12 mouse cellular contexts compared by ENCODE assay signal in the genomic region with DNA sequence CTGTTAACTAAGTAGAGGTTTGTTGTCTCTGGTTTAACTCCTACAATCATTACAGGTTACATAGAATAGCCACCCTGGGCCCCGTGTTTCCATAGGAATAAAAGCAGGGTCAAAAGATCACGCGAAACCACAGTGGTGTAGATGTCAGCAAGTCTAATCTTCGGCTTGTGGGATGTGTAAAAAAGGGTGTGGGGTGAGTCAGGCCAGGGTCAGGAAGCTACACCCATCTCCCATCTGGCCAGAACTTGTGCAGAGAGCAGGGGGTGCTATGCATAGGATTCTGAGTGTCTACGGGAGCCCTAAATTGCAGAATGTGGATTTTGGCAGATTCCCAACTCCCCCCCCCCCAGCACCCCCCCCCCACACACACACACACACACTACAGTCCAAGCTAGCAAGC. TPM values are rescaled to one million over a fixed set of nuclear protein-coding genes. Genes with fewer than 3 reads are reported as not detected.
DNase-seq lines count a peak whose midpoint lies in the region; ATAC-seq and TF ChIP-seq lines count a peak whose summit lies in the region.
"Had no signal": no experiment of that assay in that cellular context is flagged by ENCODE, and none has a peak within 500 bp of the region (broad histone marks: within the 10 kb centered on the region; RNA-seq: fewer than 3 reads in every experiment).

No protein-coding gene starts in this region.

- no peak for ATAC-seq in lung, embryonic 15.5 days (ENCODE audit: borderline replicate concordance, extremely low read depth, low FRiP score, low TSS enrichment)
- ATAC-seq in heart, embryonic 11.5 days (replicated peaks; ENCODE audit: insufficient number of reproducible peaks, low FRiP score, low TSS enrichment), result 0 out of 2 replicates have a peak, but pooled peaks have one; percentile 31
- ATAC-seq in intestine, postnatal 0 days, result peak; percentile 73

- no peaks in the 10 kb centered on the region for H3K27me3 ChIP-seq in lung, embryonic 15.5 days
- H3K27me3 ChIP-seq in heart, embryonic 11.5 days (ENCODE audit: control insufficient read depth, insufficient read depth, low read length), result no peaks in the 10 kb centered on the region
- no peaks in the 10 kb centered on the region for H3K27me3 ChIP-seq in intestine, postnatal 0 days (replicated peaks; ENCODE audit: control insufficient read depth, insufficient read depth, low read length)
- H3K27me3 ChIP-seq: limb, embryonic 15.5 days had no signal

- H3K9me3 ChIP-seq in lung, embryonic 15.5 days, result no peaks in the 10 kb centered on the region
- H3K9me3 ChIP-seq in heart, embryonic 11.5 days (replicated peaks; ENCODE audit: control insufficient read depth, low read length), result no peaks in the 10 kb centered on the region
- H3K9me3 ChIP-seq in intestine, postnatal 0 days (ENCODE audit: control insufficient read depth), result no peaks in the 10 kb centered on the region
- H3K9me3 ChIP-seq: hindbrain, embryonic 10.5 days; limb, embryonic 15.5 days had no signal

- H3K9ac ChIP-seq in lung, embryonic 15.5 days, result no peak overlapping the region
- no peak overlapping the region for H3K9ac ChIP-seq in heart, embryonic 11.5 days (ENCODE audit: low read depth, low read length)
- H3K9ac ChIP-seq in intestine, postnatal 0 days (ENCODE audit: low read depth, low read length), result no peak overlapping the region
- H3K9ac ChIP-seq: limb, embryonic 15.5 days had no signal

- H3K4me1 ChIP-seq in lung, embryonic 15.5 days, result no peaks in the 10 kb centered on the region
- H3K4me1 ChIP-seq in heart, embryonic 11.5 days (ENCODE audit: control insufficient read depth, insufficient read depth, low read length), result no peaks in the 10 kb centered on the region; the same call in 1 of the 2 replicates
- H3K4me1 ChIP-seq in intestine, postnatal 0 days (replicated peaks; ENCODE audit: control insufficient read depth, insufficient read depth, low read length), result no peaks in the 10 kb centered on the region

- intact Hi-C loops in heart, postnatal 10 days (cut with DNase I), result no loop called here
- intact Hi-C loops in left cerebral cortex, postnatal 10 days (cut with DNase I), result no loop called here

- peak overlapping the region; percentile 30; the same call in 1 of the 2 replicates for H3K4me2 ChIP-seq in lung, embryonic 15.5 days
- peak overlapping the region; percentile 37; the same call in 1 of the 2 replicates for H3K4me2 ChIP-seq in heart, embryonic 11.5 days
- H3K4me2 ChIP-seq in intestine, postnatal 0 days (replicated peaks; ENCODE audit: low read depth), result 0 out of 2 replicates have a peak overlapping the region, but pooled peaks have one; percentile 6
- H3K4me2 ChIP-seq: limb, embryonic 15.5 days had no signal

- H3K4me3 ChIP-seq in lung, embryonic 15.5 days, result 0 out of 2 replicates have a peak overlapping the region, but pooled peaks have one; percentile 9
- H3K4me3 ChIP-seq in heart, embryonic 11.5 days (ENCODE audit: low read depth, low read length), result no peak overlapping the region
- H3K4me3 ChIP-seq in intestine, postnatal 0 days (ENCODE audit: low read depth, low read length), result no peak overlapping the region
- H3K4me3 ChIP-seq: hindbrain, embryonic 10.5 days; limb, embryonic 15.5 days had no signal

- DNase-seq in heart, adult 9 months (ENCODE audit: low spot score in 2 of 2), result peak; percentile 30 to 58
- no peak for DNase-seq in heart, postnatal 10 days
- DNase-seq in lung, postnatal 25 days (ENCODE audit: low spot score), result no peak
- no peak for DNase-seq in left cerebral cortex, postnatal 10 days (ENCODE audit: extremely low spot score in 1 of 2, low spot score in 2 of 2)
- DNase-seq: adrenal gland, postnatal 36 days; cerebellum, adult 11-12 months; embryo, embryonic 11 days had no signal

- 37% methylated on average over 5 of the region's 5 CpGs for WGBS in lung, embryonic 15.5 days
- 32% methylated on average over 5 of the region's 5 CpGs for WGBS in heart, embryonic 11.5 days (ENCODE audit: insufficient replicate concordance)
- 31% methylated on average over 5 of the region's 5 CpGs for WGBS in intestine, postnatal 0 days

- no peaks in the 10 kb centered on the region for H3K36me3 ChIP-seq in lung, embryonic 15.5 days
- no peaks in the 10 kb centered on the region for H3K36me3 ChIP-seq in heart, embryonic 11.5 days (ENCODE audit: control insufficient read depth, insufficient read depth, low read length)
- H3K36me3 ChIP-seq in intestine, postnatal 0 days (ENCODE audit: control insufficient read depth, insufficient read depth), result no peaks in the 10 kb centered on the region
- H3K36me3 ChIP-seq: hindbrain, embryonic 10.5 days; limb, embryonic 15.5 days had no signal

- TF ChIP-seq CTCF in intestine, postnatal 0 days (IDR thresholded peaks at IDR 0.05; ENCODE audit: low read depth), result no peak

- no peak overlapping the region for H3K27ac ChIP-seq in lung, embryonic 15.5 days
- H3K27ac ChIP-seq in heart, embryonic 11.5 days (ENCODE audit: low read depth, low read length), result no peak overlapping the region
- no peak overlapping the region for H3K27ac ChIP-seq in intestine, postnatal 0 days (ENCODE audit: low read depth, low read length)
- H3K27ac ChIP-seq: hindbrain, embryonic 10.5 days; limb, embryonic 15.5 days had no signal

RNA-seq across cellular contexts. Expression of gene Rasgrp3, which starts 2.5 kb away (rescaled TPM):
- total RNA-seq in heart, postnatal 10 days (2021), result 10 to 100 TPM; 46.1 to 67.9 TPM
- polyA plus RNA-seq in lung, embryonic 15.5 days (2015; fragmentation: Nextera tagmentation; extraction: Ambion mirVana), result 26.0 and 32.5 TPM in 2 replicates
- 18.3 and 18.4 TPM in 2 replicates for polyA plus RNA-seq in heart, embryonic 11.5 days (2014; fragmentation: Nextera tagmentation; extraction: Ambion mirVana)
- 5.1 and 7.4 TPM in 2 replicates for polyA plus RNA-seq in intestine, postnatal 0 days (2015; fragmentation: Nextera tagmentation; extraction: Ambion mirVana)
- 10 to 100 TPM; 11.6 to 17.2 TPM for total RNA-seq in left cerebral cortex, postnatal 10 days (2021)

Comparison
In these comparisons a context has a peak if more than half of its experiments do, and no peak if none do; other contexts are left out.
1. DNase-seq: peak in heart, adult 9 months (2 of 2); none in heart, postnatal 10 days (0 of 2), lung, postnatal 25 days (single experiment) and left cerebral cortex, postnatal 10 days (0 of 2).
2. Peak in every context shown above with its lines, with median percentiles within 50 percentile points of each other: H3K4me2 ChIP-seq.